Mouse (Mus musculus): ENCODE data around the gene Hivep3.
A peak's percentile ranks its signal among the peaks of the same experiment; 100 is the strongest.

Gene Hivep3

GRCm38 (mm10) chr4:120115516-120115915, 381.9 kb downstream of the Hivep3 start:
- no peak for DNase-seq

- no peak for DNase-seq
Observed at GRCm38 (mm10) chr4:120116312-120116711, 382.7 kb downstream of the Hivep3 start.

- peak; percentile 61 to 68 for DNase-seq
Observed at GRCm38 (mm10) chr4:120120276-120120675, 386.7 kb downstream of the Hivep3 start.

GRCm38 (mm10) chr4:120124656-120125055, 391.1 kb downstream of the Hivep3 start:
- DNase-seq = no peak

GRCm38 (mm10) chr4:120126047-120126446, 392.5 kb downstream of the Hivep3 start:
- DNase-seq = no peak

GRCm38 (mm10) chr4:120127333-120127732, 393.7 kb downstream of the Hivep3 start:
- DNase-seq = no peak

GRCm38 (mm10) chr4:120128033-120128432, 394.4 kb downstream of the Hivep3 start:
- DNase-seq = peak; percentile 23 to 48

GRCm38 (mm10) chr4:120129233-120129885, 395.8 kb downstream of the Hivep3 start:
- peak; percentile 42 to 47 for DNase-seq

- DNase-seq = no peak
Observed at GRCm38 (mm10) chr4:120130926-120131325, 397.3 kb downstream of the Hivep3 start.

- DNase-seq = peak; percentile 81 to 88
Observed at GRCm38 (mm10) chr4:120131441-120132220, 398.0 kb downstream of the Hivep3 start.

- no peak for DNase-seq
Observed at GRCm38 (mm10) chr4:120134223-120134622, 400.6 kb downstream of the Hivep3 start.

- no peak for DNase-seq
Observed at GRCm38 (mm10) chr4:120141810-120142209, 408.2 kb downstream of the Hivep3 start.

GRCm38 (mm10) chr4:120142905-120143304, 409.3 kb downstream of the Hivep3 start:
- peak; percentile 18 to 53 for DNase-seq

GRCm38 (mm10) chr4:120144343-120144742, 410.8 kb downstream of the Hivep3 start:
- DNase-seq = peak; percentile 69 to 76

GRCm38 (mm10) chr4:120145931-120146330, 412.3 kb downstream of the Hivep3 start:
- peak; percentile 67 to 78 for DNase-seq

GRCm38 (mm10) chr4:120148291-120149141, 414.9 kb downstream of the Hivep3 start:
- peak; percentile 93 to 95 for DNase-seq

- DNase-seq = peak; percentile 26 to 29
Observed at GRCm38 (mm10) chr4:120149142-120149524, 415.5 kb downstream of the Hivep3 start.

GRCm38 (mm10) chr4:120150345-120150920, 416.8 kb downstream of the Hivep3 start:
- DNase-seq = no peak

- no peak for DNase-seq
Observed at GRCm38 (mm10) chr4:120151906-120152305, 418.3 kb downstream of the Hivep3 start.

GRCm38 (mm10) chr4:120152648-120153047, 419.1 kb downstream of the Hivep3 start:
- no peak for DNase-seq

- no peak for DNase-seq
Observed at GRCm38 (mm10) chr4:120153736-120154135, 420.2 kb downstream of the Hivep3 start.

- DNase-seq = no peak
Observed at GRCm38 (mm10) chr4:120158714-120159310, 425.2 kb downstream of the Hivep3 start.

Measured in lung, adult 18-20 months (tissue).